Mouse (Mus musculus): ENCODE data around the gene 2510002D24Rik.
A peak's percentile ranks its signal among the peaks of the same experiment; 100 is the strongest.
"Not testable (repeated sequence)": the region's sequence is repeated elsewhere in the genome, so short reads cannot be mapped to it uniquely, and the experiment has no call there.

Gene 2510002D24Rik

GRCm38 (mm10) chr16:18849521-18850190, 13.3 kb downstream of the 2510002D24Rik start:
- DNase-seq (ENCODE audit: low read depth, low spot score) = not testable (repeated sequence)

- DNase-seq (ENCODE audit: low read depth, low spot score) = peak; percentile 62
These were observed 22.2 kb downstream of the 2510002D24Rik start for GRCm38 (mm10) chr16:18858551-18858950.

GRCm38 (mm10) chr16:18860186-18860585, 23.8 kb downstream of the 2510002D24Rik start:
- no peak for DNase-seq (ENCODE audit: low read depth, low spot score)

GRCm38 (mm10) chr16:18870495-18870894, 34.1 kb downstream of the 2510002D24Rik start:
- not testable (repeated sequence) for DNase-seq (ENCODE audit: low read depth, low spot score)

GRCm38 (mm10) chr16:18876091-18876441, 39.7 kb downstream of the 2510002D24Rik start:
- DNase-seq (ENCODE audit: low read depth, low spot score) = no peak

- peak; percentile 95 for DNase-seq (ENCODE audit: low read depth, low spot score)
These were observed 40.3 kb downstream of the 2510002D24Rik start, which contains the start of the genes Mrpl40 and Hira for GRCm38 (mm10) chr16:18876442-18877308. TSS of gene Mrpl40 (minus strand) at chr16:18876862. TSS of gene Hira (plus strand) at chr16:18877037.

GRCm38 (mm10) chr16:18877386-18878090, 41.2 kb downstream of the 2510002D24Rik start:
- DNase-seq (ENCODE audit: low read depth, low spot score) = peak; percentile 84

- DNase-seq (ENCODE audit: low read depth, low spot score) = no peak
These were observed 41.8 kb downstream of the 2510002D24Rik start for GRCm38 (mm10) chr16:18878091-18878720.

- DNase-seq (ENCODE audit: low read depth, low spot score) = no peak
These were observed 47.7 kb downstream of the 2510002D24Rik start for GRCm38 (mm10) chr16:18884044-18884443.

All from CD4-positive helper T cell, adult 2 months (primary cell).